Mouse (Mus musculus): ENCODE results near the gene Phf23.
"Not testable (repeated sequence)": the region's sequence is repeated elsewhere in the genome, so short reads cannot be mapped to it uniquely, and the experiment has no call there.

Gene Phf23

GRCm38 (mm10) chr11:70001159-70001558, 5.6 kb downstream of the Phf23 start:
- DNase-seq = no peak

GRCm38 (mm10) chr11:70001865-70002264, 6.3 kb downstream of the Phf23 start:
- peak; percentile 53 for DNase-seq

GRCm38 (mm10) chr11:70002471-70002870, 6.9 kb downstream of the Phf23 start:
- DNase-seq = no peak

- no peak for DNase-seq
Observed at GRCm38 (mm10) chr11:70005521-70005920, 9.9 kb downstream of the Phf23 start.

GRCm38 (mm10) chr11:70010033-70010432, 14.5 kb downstream of the Phf23 start:
- DNase-seq = no peak

- no peak for DNase-seq
Observed at GRCm38 (mm10) chr11:70010548-70010947, 15.0 kb downstream of the Phf23 start.

- no peak for DNase-seq
Observed at GRCm38 (mm10) chr11:70010961-70011360, 15.4 kb downstream of the Phf23 start.

GRCm38 (mm10) chr11:70012931-70013330, 17.4 kb downstream of the Phf23 start:
- DNase-seq = no peak

- DNase-seq = no peak
Observed at GRCm38 (mm10) chr11:70013408-70013807, 17.8 kb downstream of the Phf23 start.

- DNase-seq = no peak
Observed at GRCm38 (mm10) chr11:70014051-70014450, 18.5 kb downstream of the Phf23 start.

GRCm38 (mm10) chr11:70014880-70015558, 19.4 kb downstream of the Phf23 start, which contains the start of gene Acadvl:
Gene Acadvl (minus strand): TSS chr11:70015411.
- DNase-seq = peak; percentile 81

GRCm38 (mm10) chr11:70015677-70016076, 20.1 kb downstream of the Phf23 start:
- no peak for DNase-seq

- DNase-seq = not testable (repeated sequence)
Observed at GRCm38 (mm10) chr11:70016177-70016576, 20.6 kb downstream of the Phf23 start.

- no peak for DNase-seq
Observed at GRCm38 (mm10) chr11:70016669-70017068, 21.1 kb downstream of the Phf23 start, which contains the start of gene Dlg4. Gene Dlg4 (plus strand): TSS chr11:70016942.

- no peak for DNase-seq
Observed at GRCm38 (mm10) chr11:70017199-70017767, 21.7 kb downstream of the Phf23 start.

GRCm38 (mm10) chr11:70018131-70018990, 22.8 kb downstream of the Phf23 start:
- peak; percentile 81 for DNase-seq

- DNase-seq = no peak
Observed at GRCm38 (mm10) chr11:70019495-70020021, 24.0 kb downstream of the Phf23 start.

GRCm38 (mm10) chr11:70020022-70020631, 24.6 kb downstream of the Phf23 start:
- DNase-seq = peak; percentile 60

- peak; percentile 59 for DNase-seq
Observed at GRCm38 (mm10) chr11:70020731-70021263, 25.2 kb downstream of the Phf23 start.

GRCm38 (mm10) chr11:70021264-70022132, 25.9 kb downstream of the Phf23 start:
- DNase-seq = peak; percentile 97

GRCm38 (mm10) chr11:70023481-70024150, 28.0 kb downstream of the Phf23 start:
- DNase-seq = peak; percentile 53
